Mouse (Mus musculus) gastrocnemius, postnatal 4 days (tissue): ENCODE measurements at regions not wholly inside any gene's neighbourhood (a gene's known extent, or its start where the extent isn't known, plus 50 kb on each side); places are given as distances from the start of the nearest gene placed in this dataset.

Source experiments
- DNase-seq, 2 experiments: peaks; one replicate each; pipeline ENCODE4 v3.0.0; 2021 to 2022; ENCODE audit warnings: low spot score in 2 of 2, mixed read lengths in 2 of 2

- peak in 1 of 2 experiments; percentile 15 for DNase-seq
Measured at GRCm38 (mm10) chr14:28626951-28627350, 122.4 kb downstream of the Wnt5a start.

GRCm38 (mm10) chr14:28635175-28635574 lies 130.6 kb downstream of the Wnt5a start:
- DNase-seq = no peak

- no peak for DNase-seq
Measured at GRCm38 (mm10) chr14:28639056-28639455, 134.5 kb downstream of the Wnt5a start.

GRCm38 (mm10) chr14:28645807-28646206 lies 141.3 kb downstream of the Wnt5a start:
- no peak for DNase-seq

GRCm38 (mm10) chr14:28649411-28649810 lies 144.9 kb downstream of the Wnt5a start:
- DNase-seq = no peak

- no peak for DNase-seq
Measured at GRCm38 (mm10) chr14:28653059-28653930, 148.7 kb downstream of the Wnt5a start.

- no peak for DNase-seq
Measured at GRCm38 (mm10) chr14:28657216-28657615, 152.7 kb downstream of the Wnt5a start.

GRCm38 (mm10) chr14:28660872-28661588 lies 156.5 kb downstream of the Wnt5a start:
- no peak for DNase-seq

- DNase-seq = no peak
Measured at GRCm38 (mm10) chr14:28663316-28663715, 158.8 kb downstream of the Wnt5a start.

GRCm38 (mm10) chr14:28664121-28664520 lies 159.6 kb downstream of the Wnt5a start:
- no peak for DNase-seq

- DNase-seq = peak in 1 of 2 experiments; percentile 33
Measured at GRCm38 (mm10) chr14:28675476-28675875, 170.9 kb downstream of the Wnt5a start.

- DNase-seq = no peak
Measured at GRCm38 (mm10) chr14:28699780-28700179, 195.2 kb downstream of the Wnt5a start.

GRCm38 (mm10) chr14:28704729-28705128 lies 200.2 kb downstream of the Wnt5a start:
- no peak for DNase-seq

GRCm38 (mm10) chr14:28714598-28714997 lies 210.0 kb downstream of the Wnt5a start:
- no peak for DNase-seq

GRCm38 (mm10) chr14:28720545-28720944 lies 216.0 kb downstream of the Wnt5a start:
- DNase-seq = no peak

GRCm38 (mm10) chr14:28725666-28726065 lies 221.1 kb downstream of the Wnt5a start:
- no peak for DNase-seq

GRCm38 (mm10) chr14:28733496-28733895 lies 228.9 kb downstream of the Wnt5a start:
- DNase-seq = no peak

GRCm38 (mm10) chr14:28735446-28735845 lies 230.9 kb downstream of the Wnt5a start:
- DNase-seq = no peak

GRCm38 (mm10) chr14:28740076-28740475 lies 235.5 kb downstream of the Wnt5a start:
- DNase-seq = no peak

GRCm38 (mm10) chr14:28741418-28741817 lies 236.9 kb downstream of the Wnt5a start:
- DNase-seq = no peak

GRCm38 (mm10) chr14:28743673-28744072 lies 239.1 kb downstream of the Wnt5a start:
- DNase-seq = no peak

GRCm38 (mm10) chr14:28750301-28750700 lies 245.8 kb downstream of the Wnt5a start:
- no peak for DNase-seq
